Mouse (Mus musculus) left cerebral cortex, adult 2 months (tissue): ENCODE data around the gene Rab22a. TPM values are rescaled to one million over a fixed set of nuclear protein-coding genes. Genes with fewer than 3 reads are reported as not detected.

Experiments
- DNase-seq, 2 experiments: peaks; one replicate each; pipeline ENCODE4 v3.0.0; 2021 to 2022; ENCODE audit warnings: low spot score in 2 of 2, mixed read lengths in 1 of 2; ENCODE audit errors: extremely low spot score in 1 of 2
- H3K27ac ChIP-seq: fragments of 200-600 bp; 2 replicates; pipeline ENCODE4 v1.8.1; 2022
- H3K4me3 ChIP-seq: fragments of 200-600 bp; 2 replicates; pipeline ENCODE4 v1.8.1; 2022
- CTCF ChIP-seq: fragments of 200-600 bp; IDR thresholded peaks from 2 replicates; pipeline ENCODE4 v1.8.1; 2022; ENCODE audit warnings: antibody characterized with exemption, mild to moderate bottlenecking, moderate library complexity
- intact Hi-C: fragments of 180-260 bp; cut with DNase I; formaldehyde crosslinking; loops from one replicate; pipeline ENCODE4 v1.15.1; 2025
- total RNA-seq, 2 experiments: library from RNA; stranded (reverse); gene quantifications; 2 replicates each; pipeline ENCODE4 v1.2.3; 2021

The Rab22a gene
- total RNA-seq, 2 experiments from 2014 or later: 26.3 to 28.1 TPM

DNA sequence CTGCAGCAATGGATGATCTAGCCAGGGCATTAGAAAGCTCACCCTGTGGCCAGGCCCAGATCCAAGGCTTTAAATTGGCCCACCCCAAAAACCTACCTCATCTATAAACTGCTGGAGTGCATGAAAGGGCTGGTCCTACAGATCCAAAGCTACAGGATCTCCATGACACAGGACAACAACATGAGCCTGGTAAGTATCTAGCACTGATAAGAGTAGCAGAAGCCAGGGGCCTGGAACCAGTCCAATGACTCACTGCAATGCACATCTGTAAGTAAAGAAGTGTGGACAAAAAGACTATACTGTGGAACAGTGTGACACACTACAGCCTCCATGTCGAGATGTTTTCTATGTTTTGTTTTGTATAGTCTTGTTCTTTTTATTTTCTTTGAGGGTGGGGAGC lies 13.9 kb downstream of the Rab22a start:
- intact Hi-C loops: no loop called here
- no peak for DNase-seq
- Histone ChIP-seq H3K27ac (no peak overlapping the region), H3K4me3 (no peak overlapping the region)
- TF ChIP-seq CTCF: no peak

DNA sequence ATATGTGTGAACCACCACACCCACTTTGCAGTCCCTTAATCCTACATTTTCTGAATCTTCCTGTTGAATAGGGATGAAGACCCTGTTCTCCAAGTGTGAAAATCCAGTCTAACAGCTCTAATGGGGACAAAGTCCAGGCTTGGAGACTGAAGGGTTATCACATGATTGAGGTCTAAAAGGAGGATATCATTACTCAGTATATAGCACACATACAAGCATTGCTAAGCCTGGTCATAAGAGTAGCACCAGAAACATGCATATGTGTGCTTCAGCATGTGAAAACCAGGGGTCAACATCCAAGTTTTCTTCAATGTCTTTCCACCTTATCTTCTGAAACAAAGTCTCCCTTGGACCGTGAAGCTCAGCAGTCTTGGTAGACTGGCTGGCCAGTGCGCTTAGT lies 19.0 kb downstream of the Rab22a start:
- no peak for TF ChIP-seq CTCF
- DNase-seq: no peak
- Histone ChIP-seq H3K4me3 (no peak overlapping the region), H3K27ac (no peak overlapping the region)
- intact Hi-C loops: no loop called here

DNA sequence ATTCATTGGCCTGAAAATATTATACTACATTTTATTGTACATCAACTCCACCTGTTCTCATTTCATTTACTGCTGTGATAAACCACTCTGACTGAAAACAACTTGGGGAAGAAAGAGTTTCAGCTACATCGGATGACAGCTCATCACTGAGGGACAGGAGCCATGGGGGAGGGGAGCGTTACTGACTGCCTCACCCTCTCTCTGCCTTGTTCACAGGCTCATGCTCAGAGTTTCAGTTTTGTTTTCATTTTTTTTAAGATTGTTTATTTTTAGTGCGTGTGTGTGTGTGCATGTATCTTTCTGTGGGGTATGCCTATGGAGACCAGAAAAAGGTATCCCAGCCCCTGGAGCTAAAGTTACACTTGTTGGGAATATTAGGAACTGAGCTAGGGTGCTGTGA lies 19.7 kb downstream of the Rab22a start:
- TF ChIP-seq CTCF: no peak
- intact Hi-C loops: no loop called here
- H3K27ac ChIP-seq: no peak overlapping the region
- no peak overlapping the region for H3K4me3 ChIP-seq
- DNase-seq: no peak

GRCm38 (mm10) chr2:173680153-173680552 lies 20.6 kb downstream of the Rab22a start:
- intact Hi-C loops: no loop called here
- H3K4me3 ChIP-seq: no peak overlapping the region
- H3K27ac ChIP-seq: no peak overlapping the region
- TF ChIP-seq CTCF: no peak
- no peak for DNase-seq

- no peak for DNase-seq
- Histone ChIP-seq H3K4me3 (no peak overlapping the region), H3K27ac (no peak overlapping the region)
- intact Hi-C loops: no loop called here
- TF ChIP-seq CTCF: no peak
Measured at GRCm38 (mm10) chr2:173682773-173683172, 23.2 kb downstream of the Rab22a start.

GRCm38 (mm10) chr2:173685781-173686361 lies 26.3 kb downstream of the Rab22a start:
- intact Hi-C loops: no loop called here
- no peak overlapping the region for H3K27ac ChIP-seq
- no peak for DNase-seq
- no peak overlapping the region for H3K4me3 ChIP-seq
- no peak for TF ChIP-seq CTCF

DNA sequence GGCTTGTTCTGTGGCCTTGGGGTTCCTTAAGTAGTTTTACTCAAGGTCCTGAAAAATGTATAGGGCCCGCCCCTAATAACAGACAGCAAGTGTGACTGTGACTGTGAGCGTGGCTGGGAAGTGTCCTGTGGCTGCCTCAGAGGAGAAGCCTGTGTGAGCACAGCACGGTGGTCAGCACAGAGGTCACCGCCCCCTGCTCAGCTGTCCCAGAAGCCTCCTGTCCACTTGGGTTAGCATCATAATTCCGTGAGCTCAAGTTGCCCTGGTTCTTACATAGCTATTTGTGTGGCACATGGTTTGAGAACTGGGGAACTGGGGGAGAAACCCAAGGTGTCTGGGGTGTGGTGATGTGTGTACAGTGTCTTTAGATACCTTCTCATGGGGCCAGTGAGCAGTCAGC lies 27.8 kb downstream of the Rab22a start:
- no peak for TF ChIP-seq CTCF
- Histone ChIP-seq H3K27ac (no peak overlapping the region), H3K4me3 (no peak overlapping the region)
- DNase-seq: no peak
- intact Hi-C loops: no loop called here

GRCm38 (mm10) chr2:173689835-173690234 lies 30.3 kb downstream of the Rab22a start:
- no peak for DNase-seq
- H3K27ac ChIP-seq: no peak overlapping the region
- no peak overlapping the region for H3K4me3 ChIP-seq
- TF ChIP-seq CTCF: no peak
- intact Hi-C loops: no loop called here

GRCm38 (mm10) chr2:173691748-173692147 lies 32.2 kb downstream of the Rab22a start:
- no peak overlapping the region for H3K4me3 ChIP-seq
- TF ChIP-seq CTCF: no peak
- intact Hi-C loops: no loop called here
- no peak overlapping the region for H3K27ac ChIP-seq
- DNase-seq: no peak

- TF ChIP-seq CTCF: no peak
- Histone ChIP-seq H3K27ac (no peak overlapping the region), H3K4me3 (no peak overlapping the region)
- intact Hi-C loops: no loop called here
- no peak for DNase-seq
Measured at GRCm38 (mm10) chr2:173692693-173693092, 33.1 kb downstream of the Rab22a start.

DNA sequence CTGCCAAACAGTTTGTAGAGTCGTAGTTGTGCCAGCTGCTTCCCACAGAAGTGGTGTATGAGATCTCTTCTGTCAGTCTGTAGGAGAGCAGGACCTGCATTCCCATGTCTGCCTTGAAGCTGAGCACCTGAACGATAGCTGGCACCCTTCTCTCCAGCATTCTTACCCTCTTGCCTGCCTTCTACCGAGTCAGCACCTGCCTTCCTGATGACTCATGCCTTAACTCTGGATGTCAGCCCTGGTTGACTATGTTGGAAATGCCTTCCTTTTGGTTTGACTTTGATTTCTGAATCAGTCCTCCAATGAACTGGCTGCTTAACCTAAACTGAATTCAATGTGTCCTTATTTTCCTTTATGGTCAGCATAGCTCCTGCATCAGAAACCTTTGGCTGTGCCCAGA lies 39.3 kb downstream of the Rab22a start:
- DNase-seq: no peak
- H3K27ac ChIP-seq: no peak overlapping the region
- intact Hi-C loops: no loop called here
- no peak overlapping the region for H3K4me3 ChIP-seq
- TF ChIP-seq CTCF: no peak

DNA sequence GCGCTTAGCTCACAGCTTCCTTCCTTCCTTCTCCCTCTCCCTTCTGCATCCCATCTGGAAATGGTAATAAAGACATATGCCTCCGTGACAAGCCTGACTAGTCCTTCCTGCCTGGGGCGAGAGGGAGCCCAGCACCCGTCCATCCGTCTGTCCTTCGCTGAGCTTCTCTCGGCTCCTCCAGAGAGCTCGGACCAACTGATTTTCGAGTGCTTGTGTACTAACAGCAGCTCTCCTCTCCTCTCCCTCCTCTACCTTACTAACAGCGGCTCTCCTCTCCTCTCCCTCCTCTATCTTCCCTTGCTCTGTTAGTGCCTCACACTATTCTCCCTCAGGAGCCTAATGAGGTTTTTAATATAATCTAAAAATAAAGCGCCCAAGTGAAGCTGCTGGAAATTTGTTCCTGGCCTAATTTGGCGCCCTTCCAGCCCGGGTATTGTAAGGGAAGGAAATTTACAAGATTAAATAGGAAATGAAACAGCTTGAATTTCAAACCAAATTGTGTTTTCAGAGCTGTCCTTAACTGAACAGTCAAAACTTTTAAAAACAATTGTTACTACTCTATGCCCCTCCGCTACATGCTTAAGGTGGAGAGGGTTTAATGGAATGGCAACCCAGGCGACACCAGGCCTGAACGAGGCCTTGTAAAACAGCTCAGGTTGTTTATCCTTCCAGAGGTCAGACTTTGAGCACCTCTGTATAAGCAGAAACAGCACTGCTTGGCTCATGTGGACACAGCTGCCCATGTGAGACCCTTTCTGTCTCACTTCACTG lies 42.7 kb downstream of the Rab22a start:
- H3K4me3 ChIP-seq: no peak overlapping the region
- no peak overlapping the region for H3K27ac ChIP-seq
- TF ChIP-seq CTCF: no peak
- DNase-seq: no peak
- intact Hi-C loops: no loop called here

GRCm38 (mm10) chr2:173702867-173703237 lies 43.3 kb downstream of the Rab22a start:
- TF ChIP-seq CTCF: no peak
- intact Hi-C loops: no loop called here
- Histone ChIP-seq H3K27ac (no peak overlapping the region), H3K4me3 (no peak overlapping the region)
- no peak for DNase-seq
